Mouse (Mus musculus) liver, adult (tissue): ENCODE data around the gene Zfp217.

Experiments
- GATA4 ChIP-seq: IDR thresholded peaks from 2 replicates; pipeline ENCODE4 v1.6.1; 2014; ENCODE audit warnings: mild to moderate bottlenecking, low read length; ENCODE audit not compliant: insufficient replicate concordance

Zfp217 gene

DNA sequence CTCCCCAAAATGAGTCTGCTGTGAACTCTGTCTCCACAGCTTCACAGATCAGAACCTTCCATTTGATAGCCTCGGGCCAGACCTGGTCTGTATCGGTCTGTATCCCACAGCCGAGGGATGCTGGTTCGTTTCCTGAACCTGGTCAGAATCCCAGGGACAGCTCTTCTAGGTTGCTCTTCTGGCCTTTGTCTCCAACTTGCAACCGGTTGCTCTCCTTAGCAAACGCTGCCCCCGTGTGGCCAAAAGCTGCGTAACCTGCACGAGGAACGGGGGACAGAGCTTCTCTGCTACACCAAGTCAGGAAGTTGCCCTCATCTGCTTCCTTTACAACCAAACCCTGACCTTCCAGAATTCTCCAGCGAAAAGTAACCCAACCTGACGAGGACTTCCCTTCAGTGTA, 46.8 kb downstream of the Zfp217 start:
- no peak for TF ChIP-seq GATA4

DNA sequence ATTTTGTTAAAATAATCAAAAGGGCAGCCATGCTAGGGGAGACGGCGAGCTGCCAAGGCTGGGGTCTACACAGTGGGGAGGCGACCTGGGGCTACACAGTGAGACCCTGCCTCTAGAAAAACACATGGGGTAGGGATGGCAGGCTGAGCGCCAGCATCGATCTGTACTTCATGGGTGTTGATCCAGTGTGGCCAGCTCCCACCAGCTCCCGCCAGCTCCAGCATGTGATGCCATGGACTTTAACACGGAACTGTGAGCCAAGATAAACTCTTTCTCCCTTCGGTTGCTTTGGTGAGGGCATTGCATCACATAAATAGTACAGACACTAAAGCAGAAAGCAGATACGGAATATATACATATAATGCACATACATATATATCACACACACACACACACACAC, 53.0 kb downstream of the Zfp217 start:
- TF ChIP-seq GATA4: no peak

DNA sequence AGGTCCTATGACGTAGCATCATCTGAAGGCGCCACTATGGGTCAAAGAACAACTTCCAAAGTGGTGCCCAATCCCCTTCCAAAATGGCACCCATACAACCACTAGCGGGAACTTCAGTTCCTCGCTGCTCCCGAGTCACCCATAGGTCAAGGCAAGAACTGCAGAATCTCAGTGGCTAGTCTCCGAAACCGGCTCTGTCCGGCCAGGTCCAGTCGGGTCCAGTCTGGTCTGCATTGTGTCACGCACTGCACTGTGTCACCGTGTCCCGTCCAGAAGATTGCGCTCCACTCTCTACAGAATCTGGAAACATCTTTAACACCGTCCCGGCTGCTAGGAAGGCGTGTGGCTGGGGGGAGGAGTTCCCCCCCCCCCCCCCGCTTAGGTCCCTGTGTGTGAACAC, 53.7 kb downstream of the Zfp217 start:
- TF ChIP-seq GATA4: no peak

DNA sequence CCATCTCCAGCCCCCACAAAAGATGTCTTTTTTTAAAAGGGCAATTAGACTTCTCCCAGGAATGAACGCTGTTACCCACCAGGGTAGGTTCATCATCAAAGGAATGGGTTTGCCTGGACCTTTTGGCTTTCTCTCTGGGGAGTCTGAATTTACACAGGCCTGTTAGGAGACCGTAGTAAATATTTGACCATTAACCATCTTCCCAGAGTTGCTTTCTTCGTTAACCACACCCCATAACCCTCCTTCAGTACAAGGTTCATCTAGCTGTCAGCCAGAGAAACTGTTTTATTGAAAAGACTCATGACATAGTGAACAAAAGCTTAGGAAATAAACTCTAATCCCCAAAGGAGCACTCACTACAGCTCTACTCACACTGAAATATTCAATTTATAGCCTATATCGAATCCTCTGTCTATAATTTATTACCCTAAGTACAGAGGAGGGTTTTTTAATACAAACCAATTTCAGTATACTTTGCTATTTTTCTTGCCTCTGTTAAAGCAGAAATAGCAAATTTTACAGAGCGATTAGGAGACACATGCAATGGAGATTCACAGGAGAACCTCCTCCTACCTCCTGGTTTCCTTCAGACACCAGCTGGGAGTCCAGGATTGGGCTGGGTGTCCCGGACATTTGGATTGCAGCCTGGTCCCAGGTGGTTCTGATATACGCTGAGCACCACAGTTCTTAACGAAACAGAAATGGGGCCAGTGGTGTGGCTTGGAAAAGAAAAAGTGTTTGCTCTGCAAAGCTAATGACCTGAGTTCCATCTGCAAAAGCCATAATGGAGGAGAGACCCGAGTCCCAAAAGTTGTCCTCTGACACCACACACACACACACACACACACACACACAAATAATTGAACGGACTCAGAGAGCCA, 56.1 kb downstream of the Zfp217 start:
- no peak for TF ChIP-seq GATA4

DNA sequence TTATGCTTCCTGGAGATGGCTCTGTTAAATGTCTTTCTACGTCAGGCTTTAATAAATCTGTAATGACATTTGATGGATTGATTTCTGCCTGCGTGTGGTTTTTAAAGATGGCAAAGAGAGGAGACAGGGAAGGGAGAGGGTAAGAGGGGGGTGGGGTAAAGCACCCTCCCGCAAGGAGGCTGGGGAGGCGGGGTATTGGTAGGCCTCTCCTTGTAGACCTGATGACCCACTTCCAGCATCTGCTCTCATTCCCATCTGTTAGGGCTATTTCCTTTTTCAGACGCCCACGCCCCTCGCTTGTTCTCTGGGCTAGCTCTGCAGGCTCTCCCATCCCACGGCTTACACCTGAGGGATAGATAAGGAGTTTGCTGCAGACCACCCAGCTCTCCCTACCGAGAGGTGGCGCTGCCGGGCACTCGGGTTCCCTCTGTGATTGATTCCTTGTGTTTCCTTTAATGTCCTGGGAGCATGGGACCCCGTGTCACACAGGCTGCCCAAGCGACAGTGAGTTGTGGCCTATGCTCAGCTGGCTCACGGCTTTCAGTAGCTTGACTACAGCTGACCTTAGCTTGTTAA, 69.4 kb downstream of the Zfp217 start:
- TF ChIP-seq GATA4: no peak

DNA sequence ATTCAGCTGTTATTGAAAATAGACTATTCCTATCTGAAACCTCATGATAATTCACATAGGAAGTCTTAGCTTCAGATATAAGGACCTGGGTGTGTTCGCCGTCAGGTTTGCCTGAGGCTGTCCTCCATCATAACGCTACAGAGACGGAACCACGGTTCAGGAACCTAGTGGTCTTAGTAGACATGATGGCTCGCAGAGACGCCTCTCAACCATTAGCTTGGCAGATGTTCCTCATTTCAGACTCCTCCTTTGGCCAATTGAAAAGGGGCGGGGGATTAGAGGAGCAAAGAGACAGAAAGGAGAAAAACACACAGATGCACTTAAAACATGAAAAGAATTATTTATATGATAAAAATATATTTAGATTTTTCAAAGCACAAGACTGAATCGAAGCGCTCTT, 69.9 kb downstream of the Zfp217 start:
- TF ChIP-seq GATA4: no peak

DNA sequence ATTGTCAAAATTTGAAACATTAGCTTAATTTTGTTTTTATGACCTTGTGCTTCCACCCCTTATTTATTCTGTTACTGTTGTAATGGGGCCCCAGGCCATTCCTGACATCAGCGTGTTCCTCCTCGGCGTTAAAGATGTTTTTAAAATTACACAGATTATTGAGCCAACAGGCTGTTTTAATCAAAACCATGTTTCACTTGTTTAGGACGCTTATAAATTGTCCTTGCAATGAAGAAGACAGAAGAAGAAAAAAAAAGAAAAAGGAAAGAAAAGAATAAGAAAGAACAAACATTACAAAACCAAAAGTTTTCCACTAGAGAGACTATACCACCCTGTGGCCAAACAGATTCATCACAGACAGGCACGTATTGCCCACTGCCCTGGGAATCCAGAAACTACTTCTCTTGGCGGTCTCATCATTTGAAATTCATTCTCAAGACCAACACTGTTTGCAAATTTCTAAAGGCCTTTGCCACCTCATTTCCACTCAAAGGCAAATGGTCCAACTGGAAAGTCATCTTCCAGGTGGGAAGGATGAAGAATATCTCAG, 70.9 kb downstream of the Zfp217 start:
- no peak for TF ChIP-seq GATA4

DNA sequence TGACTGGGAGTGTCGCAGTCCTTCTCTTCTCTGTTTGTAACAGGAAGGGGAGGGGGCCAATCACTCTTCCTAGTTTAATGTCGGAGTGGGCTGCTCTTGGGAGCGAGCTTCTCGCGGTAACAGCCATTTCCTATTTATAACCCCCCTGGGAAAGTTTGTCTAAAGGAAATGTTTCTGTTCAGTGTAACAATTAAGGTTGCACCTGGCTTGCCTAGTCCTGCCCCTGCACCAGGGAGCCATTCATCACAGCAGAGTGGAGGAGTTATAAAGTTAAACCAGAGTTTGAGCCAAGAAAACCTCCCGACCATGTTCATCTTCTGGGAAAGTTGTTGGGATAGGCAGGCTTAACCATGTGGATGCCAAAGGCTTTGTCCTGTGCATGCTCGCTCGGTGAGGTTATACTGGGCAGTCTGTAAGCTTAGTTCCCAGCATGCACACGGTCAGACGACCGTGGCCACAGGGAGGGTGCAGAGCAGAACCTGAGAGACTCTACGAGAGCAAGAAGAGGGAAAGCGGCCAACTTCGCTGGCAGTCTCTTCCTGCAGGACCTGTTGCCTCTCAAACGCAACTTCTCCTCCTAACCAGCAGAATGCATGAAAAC, 77.2 kb downstream of the Zfp217 start:
- TF ChIP-seq GATA4: no peak

DNA sequence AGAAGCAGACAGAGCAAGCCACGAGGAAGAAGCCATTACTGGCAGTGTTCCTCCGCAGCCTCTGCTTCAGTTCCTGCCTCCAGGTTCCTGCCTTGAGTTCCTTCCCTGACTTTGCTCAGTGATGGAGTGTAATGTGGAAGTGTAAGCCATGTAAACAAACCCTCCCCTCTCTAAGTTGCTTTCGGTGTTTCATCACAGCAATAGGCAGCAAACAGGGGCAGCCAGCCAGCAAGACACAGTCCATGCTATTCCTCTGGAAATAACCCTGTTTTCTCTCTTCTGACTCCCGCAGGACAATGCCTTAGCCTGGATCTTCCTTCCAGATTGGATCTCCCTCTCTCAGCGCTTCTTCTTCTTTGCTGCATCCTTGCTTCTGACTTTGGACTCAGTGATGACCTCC, 77.9 kb downstream of the Zfp217 start:
- no peak for TF ChIP-seq GATA4

DNA sequence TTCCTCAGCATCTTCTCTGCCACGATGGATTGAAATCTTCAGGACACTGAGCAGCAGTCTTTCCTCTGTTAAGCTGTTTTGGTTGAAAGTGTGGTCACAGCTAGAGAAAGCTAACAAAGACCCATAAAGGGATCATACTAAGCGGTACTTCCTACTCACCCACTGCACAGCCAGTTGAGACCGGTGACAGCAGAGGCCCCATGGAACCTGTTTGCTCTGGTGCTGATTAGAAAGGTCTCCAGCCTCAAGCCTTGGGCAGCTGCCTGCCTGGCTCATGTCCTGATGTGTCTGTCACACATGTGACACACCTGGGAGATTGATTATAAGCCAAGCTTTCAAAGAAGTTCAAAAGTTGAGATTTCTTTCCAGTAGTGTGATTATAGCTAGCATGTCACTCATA, 85.5 kb downstream of the Zfp217 start:
- TF ChIP-seq GATA4: no peak

DNA sequence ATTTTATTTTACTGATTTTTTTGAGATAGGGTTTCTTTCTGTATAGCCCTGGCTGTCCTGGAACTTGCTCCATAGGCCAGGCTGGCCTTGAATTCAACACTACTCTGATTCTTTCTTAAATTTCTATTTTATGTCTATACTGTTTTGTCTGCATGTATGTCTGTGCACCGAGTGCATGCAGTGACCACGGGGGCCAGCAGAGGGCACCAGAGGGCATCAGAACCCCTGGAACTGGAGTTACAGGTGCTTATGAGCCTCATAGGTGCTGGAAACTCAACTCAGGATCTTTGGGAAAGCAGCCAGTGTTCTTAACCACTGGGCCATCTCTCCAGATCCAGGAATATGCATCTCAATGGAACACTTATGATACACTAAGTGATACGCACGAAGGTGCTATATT, 87.8 kb downstream of the Zfp217 start:
- no peak for TF ChIP-seq GATA4

DNA sequence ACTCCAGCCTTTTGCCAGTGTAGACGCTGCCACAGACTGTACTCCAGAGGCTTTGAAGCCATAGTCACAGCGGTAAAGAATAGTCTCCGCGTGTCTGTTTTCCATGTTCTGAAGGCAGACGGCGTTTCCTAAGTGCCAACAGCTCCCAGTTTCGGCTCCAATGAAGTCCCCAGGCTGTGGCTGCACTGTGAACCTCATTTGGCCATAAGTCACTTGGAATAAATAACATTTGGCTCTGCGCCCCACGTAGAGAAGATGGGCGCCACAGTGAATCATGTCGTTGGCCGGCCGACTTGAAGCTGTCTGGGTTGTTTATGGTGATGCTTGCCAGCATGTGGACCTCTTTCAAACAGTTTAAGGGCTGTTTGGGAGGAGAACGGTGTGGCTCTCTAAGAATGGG, 89.1 kb downstream of the Zfp217 start:
- TF ChIP-seq GATA4: no peak
